Mouse (Mus musculus) lung, postnatal 0 days (tissue): Measurements from ENCODE around the gene Smco4.

Experiments
- CTCF ChIP-seq: IDR thresholded peaks from 2 replicates; pipeline ENCODE4 v1.5.1; 2016; ENCODE audit warnings: antibody characterized with exemption, mild to moderate bottlenecking
- EP300 ChIP-seq: IDR thresholded peaks from 2 replicates; pipeline ENCODE4 v1.6.1; 2016; ENCODE audit warnings: antibody characterized with exemption, mild to moderate bottlenecking, control low read depth

DNA sequence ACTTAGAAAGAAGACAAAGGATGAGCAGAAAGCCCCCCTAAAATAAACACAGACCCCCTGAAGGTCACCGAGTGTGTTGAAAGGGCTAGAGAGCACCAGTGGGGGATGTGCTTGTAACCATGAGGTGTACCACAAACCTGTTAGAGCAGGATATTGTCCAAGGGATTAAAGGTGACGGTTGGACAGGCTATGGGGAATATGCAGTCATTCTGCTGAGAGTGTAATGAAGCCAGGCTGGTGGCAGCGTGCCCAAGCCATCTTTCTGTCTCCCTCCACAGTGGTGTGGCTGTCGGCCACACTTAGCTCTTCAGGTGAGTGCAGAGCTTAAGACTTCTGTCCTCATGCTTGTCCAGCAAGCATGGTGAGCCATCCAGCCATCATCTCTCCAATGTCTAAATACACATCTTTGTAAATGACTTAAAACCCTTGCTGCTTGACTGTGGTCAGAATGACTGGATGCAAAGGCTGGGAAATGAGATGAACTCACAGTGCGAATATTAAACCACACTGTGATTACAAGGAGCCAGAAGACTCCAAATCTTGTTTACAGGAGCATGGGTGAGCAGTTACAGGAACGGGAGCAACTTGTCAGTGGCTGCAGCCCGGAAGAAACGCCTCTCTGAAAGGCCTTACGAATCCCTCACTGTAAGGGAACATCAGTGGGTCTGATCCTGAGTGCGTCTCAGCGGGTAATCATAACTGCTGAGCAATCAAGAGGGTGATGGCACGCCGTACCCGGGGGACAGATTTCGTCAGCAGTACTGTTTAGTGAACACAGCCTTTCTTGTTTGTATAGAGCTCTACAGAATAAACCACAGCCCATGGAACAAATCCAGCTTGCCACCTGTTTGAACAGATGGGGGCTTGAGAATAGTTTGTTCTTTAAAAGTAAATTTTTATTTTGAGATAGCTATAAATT is 59.0 kb downstream of the Smco4 start:
- TF ChIP-seq CTCF = no peak
- TF ChIP-seq EP300 = no peak
